Mouse (Mus musculus): ENCODE measurements at regions not wholly inside any gene's neighbourhood (a gene's known extent, or its start where the extent isn't known, plus 50 kb on each side); places are given as distances from the start of the nearest gene placed in this dataset.

- no peak overlapping the region for H3K4me2 ChIP-seq (ENCODE audit: low read depth)
- no peaks in the 10 kb centered on the region for H3K9me3 ChIP-seq (ENCODE audit: control insufficient read depth, low read length)
- no peak overlapping the region for H3K9ac ChIP-seq (ENCODE audit: low read length)
- DNase-seq (ENCODE audit: low spot score): no peak
- ATAC-seq (ENCODE audit: insufficient read depth, low FRiP score, low TSS enrichment): no peak
- H3K4me1 ChIP-seq (ENCODE audit: control insufficient read depth, insufficient read depth, low read length): peaks cover 13% of the 10 kb centered on the region; the same call in 1 of the 2 replicates
- H3K4me3 ChIP-seq (ENCODE audit: low read depth, low read length): no peak overlapping the region
- no peaks in the 10 kb centered on the region for H3K27me3 ChIP-seq (ENCODE audit: control insufficient read depth, insufficient read depth, low read length)
- no peak overlapping the region for H3K27ac ChIP-seq (ENCODE audit: low read depth, low read length)
- 77% methylated on average over 9 of the region's 9 CpGs for WGBS
- no peaks in the 10 kb centered on the region for H3K36me3 ChIP-seq (ENCODE audit: control insufficient read depth, insufficient read depth, low read length)
These were observed 564.6 kb upstream of the Adam5 start for GRCm38 (mm10) chr8:25388811-25389210.

GRCm38 (mm10) chr8:25385186-25385585, 561.0 kb upstream of the Adam5 start:
- WGBS: 68% methylated on average over 5 of the region's 5 CpGs
- Histone ChIP-seq H3K9me3 (ENCODE audit: control insufficient read depth, low read length) (no peaks in the 10 kb centered on the region; the same call in 1 of the 2 replicates), H3K4me1 (ENCODE audit: control insufficient read depth, insufficient read depth, low read length) (no peaks in the 10 kb centered on the region), H3K4me3 (ENCODE audit: low read depth, low read length) (no peak overlapping the region), H3K4me2 (ENCODE audit: low read depth) (no peak overlapping the region), H3K27me3 (ENCODE audit: control insufficient read depth, insufficient read depth, low read length) (no peaks in the 10 kb centered on the region), H3K27ac (ENCODE audit: low read depth, low read length) (no peak overlapping the region), H3K36me3 (ENCODE audit: control insufficient read depth, insufficient read depth, low read length) (no peaks in the 10 kb centered on the region), H3K9ac (ENCODE audit: low read length) (no peak overlapping the region)
- DNase-seq (ENCODE audit: low spot score): no peak
- ATAC-seq (ENCODE audit: insufficient read depth, low FRiP score, low TSS enrichment): no peak

GRCm38 (mm10) chr8:25384591-25384990, 560.4 kb upstream of the Adam5 start:
- no peak overlapping the region for H3K9ac ChIP-seq (ENCODE audit: low read length)
- no peak overlapping the region for H3K4me2 ChIP-seq (ENCODE audit: low read depth)
- 69% methylated on average over 2 of the region's 2 CpGs for WGBS
- H3K4me3 ChIP-seq (ENCODE audit: low read depth, low read length): no peak overlapping the region
- ATAC-seq (ENCODE audit: insufficient read depth, low FRiP score, low TSS enrichment) (no peak), DNase-seq (ENCODE audit: low spot score) (no peak)
- no peaks in the 10 kb centered on the region for H3K4me1 ChIP-seq (ENCODE audit: control insufficient read depth, insufficient read depth, low read length)
- H3K27me3 ChIP-seq (ENCODE audit: control insufficient read depth, insufficient read depth, low read length): no peaks in the 10 kb centered on the region
- H3K27ac ChIP-seq (ENCODE audit: low read depth, low read length): no peak overlapping the region
- H3K36me3 ChIP-seq (ENCODE audit: control insufficient read depth, insufficient read depth, low read length): no peaks in the 10 kb centered on the region
- no peaks in the 10 kb centered on the region; the same call in 1 of the 2 replicates for H3K9me3 ChIP-seq (ENCODE audit: control insufficient read depth, low read length)

- 82% methylated on average over 8 of the region's 8 CpGs for WGBS
- no peak overlapping the region for H3K4me2 ChIP-seq (ENCODE audit: low read depth)
- ATAC-seq (ENCODE audit: insufficient read depth, low FRiP score, low TSS enrichment): no peak
These were observed 549.1 kb upstream of the Adam5 start for GRCm38 (mm10) chr8:25373276-25373675.

GRCm38 (mm10) chr8:25370947-25371346, 546.8 kb upstream of the Adam5 start:
- H3K27ac ChIP-seq (ENCODE audit: low read depth, low read length): no peak overlapping the region
- no peak for DNase-seq (ENCODE audit: low spot score)
- no peaks in the 10 kb centered on the region for H3K36me3 ChIP-seq (ENCODE audit: control insufficient read depth, insufficient read depth, low read length)
- 35% methylated on average over 11 of the region's 11 CpGs for WGBS
- H3K4me2 ChIP-seq (ENCODE audit: low read depth): no peak overlapping the region
- H3K9ac ChIP-seq (ENCODE audit: low read length): no peak overlapping the region
- no peak overlapping the region for H3K4me3 ChIP-seq (ENCODE audit: low read depth, low read length)
- ATAC-seq (ENCODE audit: insufficient read depth, low FRiP score, low TSS enrichment): no peak
- 0 out of 2 replicates have a peak, but pooled peaks cover 2% of the 10 kb centered on the region for H3K27me3 ChIP-seq (ENCODE audit: control insufficient read depth, insufficient read depth, low read length)
- no peaks in the 10 kb centered on the region for H3K9me3 ChIP-seq (ENCODE audit: control insufficient read depth, low read length)
- H3K4me1 ChIP-seq (ENCODE audit: control insufficient read depth, insufficient read depth, low read length): peaks cover 6% of the 10 kb centered on the region

More at GRCm38 (mm10) chr8:25373276-25373675, 549.1 kb upstream of the Adam5 start:
- H3K27me3 ChIP-seq (ENCODE audit: control insufficient read depth, insufficient read depth, low read length): 0 out of 2 replicates have a peak, but pooled peaks cover 2% of the 10 kb centered on the region
- H3K9me3 ChIP-seq (ENCODE audit: control insufficient read depth, low read length): no peaks in the 10 kb centered on the region
- no peak overlapping the region for H3K9ac ChIP-seq (ENCODE audit: low read length)
- DNase-seq (ENCODE audit: low spot score): no peak
- H3K27ac ChIP-seq (ENCODE audit: low read depth, low read length): no peak overlapping the region
- no peak overlapping the region for H3K4me3 ChIP-seq (ENCODE audit: low read depth, low read length)
- H3K36me3 ChIP-seq (ENCODE audit: control insufficient read depth, insufficient read depth, low read length): no peaks in the 10 kb centered on the region
- H3K4me1 ChIP-seq (ENCODE audit: control insufficient read depth, insufficient read depth, low read length): peaks cover 4% of the 10 kb centered on the region

- H3K4me1 ChIP-seq (ENCODE audit: control insufficient read depth, insufficient read depth, low read length): peaks cover 6% of the 10 kb centered on the region
- no peak overlapping the region for H3K9ac ChIP-seq (ENCODE audit: low read length)
- ATAC-seq (ENCODE audit: insufficient read depth, low FRiP score, low TSS enrichment) (no peak), DNase-seq (ENCODE audit: low spot score) (no peak)
- H3K4me3 ChIP-seq (ENCODE audit: low read depth, low read length): no peak overlapping the region
- H3K27ac ChIP-seq (ENCODE audit: low read depth, low read length): no peak overlapping the region
- H3K36me3 ChIP-seq (ENCODE audit: control insufficient read depth, insufficient read depth, low read length): no peaks in the 10 kb centered on the region
- 85% methylated on average over 2 of the region's 2 CpGs for WGBS
- H3K27me3 ChIP-seq (ENCODE audit: control insufficient read depth, insufficient read depth, low read length): 0 out of 2 replicates have a peak, but pooled peaks cover 2% of the 10 kb centered on the region
- no peak overlapping the region for H3K4me2 ChIP-seq (ENCODE audit: low read depth)
- H3K9me3 ChIP-seq (ENCODE audit: control insufficient read depth, low read length): no peaks in the 10 kb centered on the region
These were observed 545.2 kb upstream of the Adam5 start for GRCm38 (mm10) chr8:25369331-25369730.

GRCm38 (mm10) chr8:25368561-25369091, 544.5 kb upstream of the Adam5 start:
- Histone ChIP-seq H3K27me3 (ENCODE audit: control insufficient read depth, insufficient read depth, low read length) (0 out of 2 replicates have a peak, but pooled peaks cover 2% of the 10 kb centered on the region), H3K4me3 (ENCODE audit: low read depth, low read length) (no peak overlapping the region), H3K9ac (ENCODE audit: low read length) (no peak overlapping the region; the same call in 1 of the 2 replicates), H3K9me3 (ENCODE audit: control insufficient read depth, low read length) (no peaks in the 10 kb centered on the region), H3K27ac (ENCODE audit: low read depth, low read length) (peak overlapping the region; percentile 53; the same call in 1 of the 2 replicates), H3K4me1 (ENCODE audit: control insufficient read depth, insufficient read depth, low read length) (peaks cover 6% of the 10 kb centered on the region), H3K36me3 (ENCODE audit: control insufficient read depth, insufficient read depth, low read length) (no peaks in the 10 kb centered on the region), H3K4me2 (ENCODE audit: low read depth) (peak overlapping the region; percentile 10)
- ATAC-seq (ENCODE audit: insufficient read depth, low FRiP score, low TSS enrichment) (no peak), DNase-seq (ENCODE audit: low spot score) (peak; percentile 49)
- WGBS: 5% methylated on average over 11 of the region's 11 CpGs

GRCm38 (mm10) chr8:25367806-25368549, 543.8 kb upstream of the Adam5 start:
- no peaks in the 10 kb centered on the region for H3K9me3 ChIP-seq (ENCODE audit: control insufficient read depth, low read length)
- 0 out of 2 replicates have a peak, but pooled peaks cover 2% of the 10 kb centered on the region for H3K27me3 ChIP-seq (ENCODE audit: control insufficient read depth, insufficient read depth, low read length)
- DNase-seq (ENCODE audit: low spot score) (no peak), ATAC-seq (ENCODE audit: insufficient read depth, low FRiP score, low TSS enrichment) (no peak)
- peak overlapping the region; percentile 53; the same call in 1 of the 2 replicates for H3K27ac ChIP-seq (ENCODE audit: low read depth, low read length)
- no peak overlapping the region for H3K4me3 ChIP-seq (ENCODE audit: low read depth, low read length)
- peak overlapping the region; percentile 10 for H3K4me2 ChIP-seq (ENCODE audit: low read depth)
- H3K9ac ChIP-seq (ENCODE audit: low read length): no peak overlapping the region
- H3K36me3 ChIP-seq (ENCODE audit: control insufficient read depth, insufficient read depth, low read length): no peaks in the 10 kb centered on the region
- H3K4me1 ChIP-seq (ENCODE audit: control insufficient read depth, insufficient read depth, low read length): peaks cover 6% of the 10 kb centered on the region
- 24% methylated on average over 15 of the region's 15 CpGs for WGBS

GRCm38 (mm10) chr8:25366181-25366580, 542.0 kb upstream of the Adam5 start:
- H3K9me3 ChIP-seq (ENCODE audit: control insufficient read depth, low read length): no peaks in the 10 kb centered on the region
- no peak overlapping the region for H3K4me2 ChIP-seq (ENCODE audit: low read depth)
- H3K4me1 ChIP-seq (ENCODE audit: control insufficient read depth, insufficient read depth, low read length): peaks cover 6% of the 10 kb centered on the region
- H3K36me3 ChIP-seq (ENCODE audit: control insufficient read depth, insufficient read depth, low read length): no peaks in the 10 kb centered on the region
- DNase-seq (ENCODE audit: low spot score) (no peak), ATAC-seq (ENCODE audit: insufficient read depth, low FRiP score, low TSS enrichment) (no peak)
- no peak overlapping the region for H3K9ac ChIP-seq (ENCODE audit: low read length)
- 0 out of 2 replicates have a peak, but pooled peaks cover 2% of the 10 kb centered on the region for H3K27me3 ChIP-seq (ENCODE audit: control insufficient read depth, insufficient read depth, low read length)
- WGBS: 43% methylated on average over 3 of the region's 3 CpGs
- no peak overlapping the region for H3K27ac ChIP-seq (ENCODE audit: low read depth, low read length)
- no peak overlapping the region for H3K4me3 ChIP-seq (ENCODE audit: low read depth, low read length)
